Mouse (Mus musculus) monocyte, adult 2 months (primary cell): ENCODE measurements around the gene Gm3317.
"Not testable (repeated sequence)": the region's sequence is repeated elsewhere in the genome, so short reads cannot be mapped to it uniquely, and the experiment has no call there.

Source experiments
- DNase-seq, 2 experiments: peaks; one replicate each; pipeline ENCODE4 v3.0.0; 2022; ENCODE audit warnings: low spot score in 2 of 2, low read depth in 1 of 2

Gene Gm3317

GRCm38 (mm10) chr14:5164235-5164634, at the start of gene Gm3317:
Gm3317 (plus strand) TSS chr14:5164535.
- DNase-seq, result not testable (repeated sequence)

DNA sequence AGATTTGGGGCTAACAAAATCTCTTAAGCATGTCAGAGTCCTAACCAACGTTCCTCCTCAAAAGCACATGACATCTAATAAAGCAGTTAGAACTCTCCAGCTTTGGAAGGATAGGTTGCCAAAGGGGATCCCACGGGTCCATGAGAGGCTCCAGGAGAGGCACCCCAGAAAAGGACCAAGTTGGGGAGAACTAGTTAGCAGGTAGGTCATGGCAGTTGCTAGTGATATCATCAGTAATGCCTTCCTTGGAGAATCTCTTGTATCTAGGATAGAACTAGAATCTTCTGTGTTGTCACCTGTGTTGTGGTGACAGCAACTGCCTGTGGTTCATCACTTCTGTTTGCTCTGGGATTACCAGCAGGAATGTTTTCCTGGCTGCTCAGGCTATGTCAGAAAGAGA, 33.1 kb upstream of the Gm3317 start, which contains the start of gene Gm8279:
TSS of gene Gm8279 (plus strand) at position 301 of the 400 bp plus-strand sequence.
- not testable (repeated sequence) for DNase-seq

- DNase-seq, result not testable (repeated sequence)
Observed at GRCm38 (mm10) chr14:5185493-5185892, 21.2 kb downstream of the Gm3317 start, which contains the start of gene Gm8271. Gm8271 (plus strand) TSS chr14:5185793.
